Mouse (Mus musculus) gastrocnemius, adult 8-10 months (tissue): Measurements from ENCODE around the gene Ogdh. TPM values are rescaled to one million over a fixed set of nuclear protein-coding genes. Genes with fewer than 3 reads are reported as not detected.
"Not testable (repeated sequence)": the region's sequence is repeated elsewhere in the genome, so short reads cannot be mapped to it uniquely, and the experiment has no call there.

Source experiments
- DNase-seq, 2 experiments: peaks; one replicate each; pipeline ENCODE4 v3.0.0; 2022; ENCODE audit warnings: low spot score in 2 of 2
- total RNA-seq, 4 experiments: library from RNA; stranded (reverse); gene quantifications; 2 replicates each; pipeline ENCODE4 v1.2.4; 2022

The Ogdh gene
- total RNA-seq, 4 experiments from 2014 or later, result 653 to 755 (median 701) TPM

DNA sequence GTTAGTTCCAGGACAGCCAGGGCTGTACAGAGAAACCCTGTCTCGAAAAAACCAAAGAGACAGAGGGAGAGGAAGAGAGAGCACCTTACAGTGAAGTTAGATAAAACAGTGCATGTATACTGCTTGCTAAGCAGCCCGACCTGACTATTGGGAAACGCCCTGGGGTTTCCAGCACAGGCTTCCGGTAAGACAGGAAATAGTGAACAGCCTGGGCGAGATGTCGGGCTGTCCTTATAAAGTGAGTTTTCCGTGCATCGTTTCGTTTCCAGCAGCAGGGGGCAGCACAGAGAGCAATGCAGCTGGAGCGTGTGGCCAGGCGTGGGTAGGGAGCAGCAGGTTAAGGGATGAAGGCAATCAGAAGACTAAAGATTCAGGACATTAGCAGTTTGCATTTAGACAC lies 74.5 kb downstream of the Ogdh start:
- DNase-seq, result peak; percentile 39 to 58

DNA sequence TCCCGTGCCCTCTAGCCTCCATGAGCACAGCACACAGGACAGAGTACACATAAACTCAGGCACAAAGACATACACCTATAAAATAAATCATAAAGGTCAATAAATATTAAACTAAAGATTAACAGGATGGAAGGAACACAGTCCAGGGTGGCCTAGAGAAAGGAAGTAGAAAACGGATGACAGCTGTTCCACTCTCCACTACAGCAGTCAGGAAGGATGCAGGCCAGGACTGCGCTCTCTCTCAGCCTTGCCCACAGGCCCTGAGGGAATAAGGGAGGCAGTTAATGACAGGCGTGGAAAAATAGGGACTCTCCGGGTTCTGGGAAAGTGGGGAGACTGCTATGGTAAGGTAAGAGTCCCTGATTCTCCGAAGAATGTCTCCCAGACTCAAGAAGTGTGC lies 75.0 kb downstream of the Ogdh start:
- DNase-seq, result no peak

DNA sequence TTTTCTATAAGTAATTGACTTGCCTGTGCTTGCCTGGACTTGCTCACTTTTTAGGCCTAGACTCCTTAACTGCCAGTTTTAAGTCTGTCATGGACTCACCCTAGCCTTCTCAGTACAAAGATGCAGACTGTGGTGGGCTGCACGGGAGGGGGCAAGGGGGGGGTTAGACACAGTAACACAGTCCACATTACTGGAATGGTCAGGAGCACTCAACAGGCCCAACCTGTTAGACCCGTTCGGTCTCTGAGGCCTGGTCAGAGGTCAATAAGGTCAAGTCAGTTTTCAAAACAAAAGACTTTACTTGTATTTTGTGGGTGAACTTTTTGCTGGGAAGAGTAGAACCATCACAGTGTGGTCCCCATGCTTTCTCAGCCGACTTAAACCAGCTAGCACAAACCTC lies 75.7 kb downstream of the Ogdh start:
- no peak for DNase-seq

DNA sequence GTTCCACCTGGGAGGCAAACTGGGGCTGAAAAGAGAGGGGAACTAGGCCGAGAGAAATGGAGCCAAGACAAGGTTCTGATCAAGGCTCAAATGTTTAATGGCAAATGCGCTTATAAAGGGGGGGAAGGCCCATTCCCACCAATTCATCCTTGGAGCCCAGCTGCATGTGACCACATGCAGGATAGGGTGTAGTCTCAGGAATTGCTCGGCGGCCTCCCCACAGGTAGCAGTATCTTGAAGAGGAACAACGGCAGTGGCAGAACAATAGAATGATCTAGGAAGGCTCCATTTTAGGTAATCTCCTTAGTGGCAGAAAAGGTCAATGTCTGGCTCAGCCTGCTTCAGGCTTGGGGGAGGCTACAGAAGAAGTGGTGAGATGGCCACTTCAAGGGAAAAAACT lies 76.6 kb downstream of the Ogdh start:
- not testable (repeated sequence) for DNase-seq

DNA sequence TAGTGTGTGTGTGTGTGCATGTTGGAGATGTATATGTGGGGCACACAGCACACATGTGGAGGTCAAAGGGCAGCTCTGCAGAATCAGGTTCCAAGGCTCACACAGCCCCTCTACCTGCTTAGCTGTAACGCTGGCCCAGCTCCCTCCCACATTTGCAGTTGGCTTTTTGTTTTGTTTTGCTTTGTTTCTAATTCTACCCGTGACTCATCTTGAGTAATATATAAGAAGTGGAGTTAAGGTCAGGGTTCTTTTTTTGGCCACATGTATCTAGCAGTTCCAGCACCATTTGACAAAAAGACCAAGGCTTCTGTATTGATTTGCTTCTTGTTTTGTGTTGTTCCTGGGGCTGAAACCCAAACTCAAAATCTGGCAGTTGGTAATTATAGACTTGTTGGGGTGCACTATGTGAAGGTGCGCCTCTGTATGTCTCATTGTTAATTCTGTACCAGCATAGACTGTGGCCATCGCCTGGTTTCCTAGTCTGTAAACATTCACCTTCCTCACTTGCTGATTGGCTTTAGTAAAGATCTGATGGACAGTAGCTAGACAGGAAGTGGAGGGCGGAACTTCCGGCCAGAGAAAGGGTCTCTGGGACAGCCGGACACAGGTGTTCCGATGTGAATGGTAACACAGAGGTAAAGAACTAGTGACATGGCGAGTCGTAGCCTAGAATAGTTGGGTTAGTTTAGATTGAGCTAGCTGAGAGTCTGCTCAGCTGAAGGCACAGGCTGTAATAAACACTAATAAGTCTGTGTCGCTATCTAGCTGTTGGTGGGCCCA lies 80.1 kb downstream of the Ogdh start:
- DNase-seq, result no peak

DNA sequence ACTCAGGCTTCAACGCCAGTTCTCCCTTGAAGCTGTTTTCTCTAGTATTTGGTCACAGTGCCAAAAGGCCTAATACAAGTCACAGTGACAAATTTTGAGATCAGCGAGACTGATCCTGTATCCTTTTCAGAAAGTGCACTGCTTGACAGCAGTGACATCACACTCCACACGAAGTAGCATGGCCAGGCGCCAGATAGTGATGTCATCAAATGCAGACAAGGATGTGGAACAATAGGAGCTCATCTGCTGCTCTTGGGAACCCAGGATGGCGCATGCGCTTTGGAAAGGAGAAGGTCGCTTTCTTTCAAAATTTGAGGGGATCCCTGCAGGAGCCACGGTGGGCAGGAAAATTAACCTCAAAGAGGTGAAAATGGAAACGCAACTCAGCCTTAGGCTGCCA lies 81.4 kb downstream of the Ogdh start:
- DNase-seq, result no peak

DNA sequence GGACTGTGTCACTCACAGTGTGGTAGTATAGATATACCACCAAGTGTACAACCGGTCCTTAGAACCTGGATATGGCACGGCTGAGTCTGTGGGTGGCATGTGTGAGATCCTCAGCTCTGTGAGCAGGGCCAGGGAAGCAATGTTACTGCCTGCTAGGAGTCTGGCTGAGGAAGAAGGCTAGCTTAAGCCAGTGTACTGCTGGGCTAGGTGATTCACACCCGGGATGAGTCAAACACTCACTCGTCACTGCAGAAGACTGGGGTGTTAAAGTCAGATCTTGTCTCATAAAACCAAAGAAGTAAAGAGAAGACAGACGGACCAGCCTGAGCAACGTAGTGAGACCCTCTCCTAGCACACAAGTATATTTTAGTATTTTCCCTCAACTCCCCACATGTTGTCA lies 89.5 kb downstream of the Ogdh start:
- DNase-seq, result no peak

DNA sequence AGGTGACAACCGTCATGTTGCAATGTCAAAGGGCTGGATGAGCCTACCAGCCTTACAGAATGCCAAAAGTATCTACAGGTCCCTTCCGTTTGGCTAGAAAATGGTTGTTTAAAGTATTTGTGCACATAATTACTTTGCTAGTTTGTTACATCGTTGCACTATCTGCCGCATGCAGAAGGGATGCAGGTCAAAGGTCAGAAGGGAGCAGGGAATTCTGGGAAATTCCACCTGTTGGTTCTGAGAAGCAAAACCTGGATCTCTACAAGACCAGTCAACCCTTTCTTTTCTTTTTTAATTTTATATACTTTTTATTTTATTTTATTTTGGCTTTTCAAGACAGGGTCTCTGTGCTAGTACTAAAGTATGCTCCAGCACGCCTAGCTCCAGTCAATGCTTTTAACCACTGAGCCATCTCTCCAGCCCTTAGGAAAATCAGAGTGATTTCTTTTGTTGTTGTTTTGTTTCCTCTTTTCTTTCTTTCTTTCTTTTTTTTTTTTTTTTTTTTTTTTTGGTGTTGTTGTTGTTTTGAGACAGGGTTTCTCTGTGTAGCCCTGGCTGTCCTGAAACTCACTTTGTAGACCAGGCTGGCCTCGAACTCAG lies 96.8 kb downstream of the Ogdh start:
- no peak for DNase-seq

DNA sequence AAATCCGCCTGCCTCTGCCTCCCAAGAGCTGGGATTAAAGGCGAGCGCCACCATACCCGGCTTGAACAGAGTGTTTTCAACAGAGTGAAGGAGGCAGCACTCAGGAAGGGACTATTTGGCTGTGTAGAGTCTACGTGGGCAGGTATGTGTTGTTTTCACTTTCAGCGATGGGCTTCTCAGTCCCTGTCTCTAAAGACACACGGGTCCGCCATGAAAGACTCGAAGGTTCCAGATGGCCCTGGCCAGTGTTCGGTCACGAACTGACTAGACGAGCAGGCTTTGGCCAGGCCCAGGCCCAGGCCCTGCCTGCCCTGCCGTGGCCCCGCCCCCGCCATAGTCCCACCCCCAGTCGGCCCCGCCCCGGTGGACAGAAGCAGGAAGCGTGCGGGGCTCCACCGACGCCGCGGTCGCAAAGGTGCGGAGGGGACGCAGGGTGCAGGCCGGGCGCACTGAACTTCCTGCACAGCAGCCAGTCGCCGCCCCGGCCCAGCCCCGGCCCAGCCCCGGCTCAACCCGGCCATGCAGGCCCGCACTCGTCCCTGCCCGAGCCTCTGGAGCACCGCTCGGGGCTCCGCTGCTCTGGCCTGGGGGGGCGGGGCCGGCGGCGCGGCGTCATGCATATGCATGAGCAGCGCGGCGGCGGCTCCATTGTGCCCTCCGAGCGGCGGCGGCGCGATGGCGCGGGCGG lies 97.4 kb downstream of the Ogdh start, which contains the start of gene Zmiz2:
TSS of gene Zmiz2 (plus strand) at position 349 of the 688 bp plus-strand sequence.
- DNase-seq, result peak; percentile 93 to 94

DNA sequence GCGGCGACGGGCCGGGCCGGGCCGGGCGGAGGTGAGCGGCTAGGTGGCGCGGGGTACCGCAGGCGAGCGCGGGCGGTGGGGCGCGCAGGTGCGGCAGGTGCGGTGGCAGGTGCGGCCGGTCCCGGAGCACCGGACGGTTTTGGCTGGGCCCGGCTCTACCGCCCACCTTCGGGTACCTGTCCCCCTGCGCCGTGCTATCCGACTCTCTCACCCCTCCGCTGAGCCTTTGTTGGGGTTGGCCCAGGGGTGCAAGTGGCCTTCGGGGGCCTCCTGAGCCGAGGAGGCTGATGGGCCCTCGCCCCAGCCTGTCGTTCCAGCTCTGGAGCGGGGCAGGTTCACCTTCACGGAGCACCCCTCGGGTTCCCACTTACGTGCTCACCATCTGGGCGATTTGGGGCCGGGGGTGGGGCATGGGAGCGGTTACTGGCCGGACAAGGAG lies 98.1 kb downstream of the Ogdh start:
- no peak for DNase-seq

DNA sequence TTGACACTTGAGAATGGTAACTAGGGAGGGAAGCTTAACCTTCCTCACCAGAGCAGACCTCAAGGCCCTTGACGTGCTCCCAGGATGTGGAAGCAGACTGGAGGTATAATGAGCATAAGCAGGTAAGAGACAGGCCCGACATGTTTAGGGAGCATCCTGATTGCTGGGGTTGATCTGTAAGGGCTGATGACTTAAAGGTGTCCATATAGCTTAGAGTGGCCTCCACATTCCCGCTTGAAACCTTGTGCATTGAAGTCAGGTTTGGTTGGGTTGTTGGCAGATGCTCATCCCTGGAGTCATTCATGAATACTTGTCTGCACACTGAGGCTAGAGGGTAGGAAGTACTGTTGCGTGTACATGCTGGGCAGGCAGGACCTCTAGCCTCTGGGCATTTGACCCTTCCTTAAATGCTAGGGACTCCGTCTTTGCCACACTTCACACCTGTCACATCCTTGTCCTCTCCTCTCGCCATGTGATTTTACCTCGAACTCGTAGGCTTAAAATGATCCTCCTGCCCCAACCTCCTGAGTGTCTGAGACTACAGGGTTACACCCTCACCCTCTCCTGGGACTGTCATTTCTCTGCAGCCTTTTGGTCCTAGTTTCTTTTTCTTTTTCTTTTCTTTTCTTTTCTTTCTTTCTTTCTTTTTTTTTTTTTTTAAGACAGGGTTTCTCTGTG lies 99.1 kb downstream of the Ogdh start:
- no peak for DNase-seq

DNA sequence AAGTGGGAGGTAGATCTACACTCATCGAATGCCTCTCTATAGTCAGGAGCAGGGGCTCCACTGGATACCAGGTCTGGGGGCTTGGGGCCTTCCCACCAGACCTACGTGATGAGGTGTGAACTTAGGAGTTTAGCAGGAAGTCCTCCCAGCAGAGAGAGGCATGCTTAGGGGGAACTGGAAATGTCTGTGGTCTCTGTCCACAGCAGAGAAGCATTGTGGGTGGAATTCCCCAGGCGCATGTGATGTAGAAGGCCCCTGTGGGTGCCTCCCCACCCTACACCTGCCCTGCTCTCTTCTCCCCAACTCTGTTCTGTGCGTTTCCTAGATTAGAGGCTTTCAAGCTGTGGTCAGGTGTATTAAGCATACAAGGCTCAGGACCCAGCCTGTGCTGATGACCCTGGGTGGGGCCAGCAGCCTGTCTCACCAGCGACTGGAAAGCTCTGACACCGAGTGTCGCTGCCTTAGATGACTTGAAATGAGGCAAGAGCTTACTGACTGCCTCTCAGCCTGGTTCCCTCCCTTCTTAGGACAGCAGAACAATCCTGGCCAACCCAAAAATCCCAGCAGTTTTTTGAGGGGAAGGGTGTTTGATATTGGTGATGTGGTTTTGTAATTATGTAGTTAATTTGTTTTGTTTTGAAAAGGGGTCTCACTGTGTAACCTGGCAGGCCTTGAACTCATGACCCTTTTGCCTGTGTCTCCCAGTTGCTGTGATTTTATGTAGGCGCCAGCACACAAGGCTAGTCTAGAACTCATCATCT lies 100.3 kb downstream of the Ogdh start:
- no peak for DNase-seq

DNA sequence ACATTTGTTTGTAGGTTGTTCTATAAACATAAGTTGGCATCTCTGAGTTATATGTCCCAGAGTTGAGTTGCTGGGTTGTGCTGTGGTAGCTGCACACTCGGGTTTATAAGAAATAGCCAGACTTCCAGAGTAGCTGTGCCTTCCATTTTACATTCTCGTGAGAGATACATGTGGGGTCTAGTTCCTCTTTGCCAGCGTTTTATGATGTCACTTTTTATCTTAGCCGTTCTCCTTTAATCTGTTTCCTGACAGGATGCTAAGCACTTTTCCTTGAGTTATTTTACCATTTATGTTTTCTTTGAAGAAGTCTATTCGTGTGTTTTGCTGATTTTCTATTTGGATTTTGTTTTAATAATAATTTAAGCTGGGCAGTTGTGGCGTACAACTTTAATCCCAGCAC lies 101.4 kb downstream of the Ogdh start:
- DNase-seq, result no peak

DNA sequence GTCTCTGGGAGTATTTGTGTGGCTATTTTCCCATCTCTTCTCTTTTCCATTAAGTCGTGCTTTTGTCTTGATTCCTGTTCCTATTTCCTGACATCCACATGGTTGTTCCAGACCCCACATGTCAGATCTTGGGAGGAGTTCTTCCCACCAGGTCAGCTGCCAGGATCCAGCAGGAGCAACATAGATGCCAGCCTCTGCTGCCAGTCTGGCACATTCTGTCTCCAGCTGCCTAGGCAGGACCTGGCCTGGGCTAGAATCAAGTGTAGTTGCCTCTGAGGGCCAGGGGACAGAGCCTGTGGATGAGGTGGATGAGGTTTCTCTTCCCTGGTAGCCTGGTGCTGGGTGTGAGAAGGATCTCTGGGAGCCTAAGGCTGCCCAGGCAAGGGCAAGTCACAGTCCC lies 102.4 kb downstream of the Ogdh start:
- DNase-seq, result no peak

DNA sequence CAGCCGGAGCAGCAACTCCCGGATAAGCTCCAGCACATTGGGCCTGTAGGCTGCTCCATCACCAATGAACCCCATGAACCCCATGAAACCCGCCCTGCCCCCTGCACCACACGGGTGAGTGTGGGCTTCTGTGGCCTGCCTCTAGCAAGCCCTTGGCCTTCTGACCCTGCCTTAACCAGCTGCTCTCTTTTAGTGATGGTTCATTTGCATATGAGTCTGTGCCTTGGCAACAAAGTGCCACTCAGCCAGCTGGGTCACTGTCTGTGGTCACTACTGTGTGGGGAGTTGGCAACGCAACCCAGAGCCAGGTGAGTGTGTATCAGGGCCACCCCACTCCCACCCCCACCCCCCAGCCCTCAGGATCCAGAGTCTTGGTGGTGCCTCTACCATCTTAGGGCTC lies 104.1 kb downstream of the Ogdh start:
- DNase-seq, result no peak

DNA sequence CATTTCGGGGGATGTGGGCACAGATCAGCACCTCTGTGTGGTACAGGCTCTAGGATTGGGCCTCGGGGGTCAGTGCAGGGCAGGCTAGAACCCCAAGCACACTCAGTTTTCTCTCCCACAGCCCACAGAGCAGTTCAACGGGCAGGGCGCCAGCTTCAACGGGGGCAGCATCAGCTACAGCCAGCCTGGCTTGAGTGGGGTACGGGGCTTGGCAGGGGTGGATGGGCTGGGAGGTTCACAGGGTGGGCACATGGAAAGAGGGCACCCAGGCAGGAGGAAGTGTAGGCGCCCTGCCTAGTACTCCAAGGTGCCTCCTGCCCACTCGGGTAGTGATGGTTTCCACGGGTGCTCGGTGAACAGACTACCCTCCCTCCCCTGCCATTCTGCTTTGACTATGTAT lies 106.7 kb downstream of the Ogdh start:
- DNase-seq, result no peak

DNA sequence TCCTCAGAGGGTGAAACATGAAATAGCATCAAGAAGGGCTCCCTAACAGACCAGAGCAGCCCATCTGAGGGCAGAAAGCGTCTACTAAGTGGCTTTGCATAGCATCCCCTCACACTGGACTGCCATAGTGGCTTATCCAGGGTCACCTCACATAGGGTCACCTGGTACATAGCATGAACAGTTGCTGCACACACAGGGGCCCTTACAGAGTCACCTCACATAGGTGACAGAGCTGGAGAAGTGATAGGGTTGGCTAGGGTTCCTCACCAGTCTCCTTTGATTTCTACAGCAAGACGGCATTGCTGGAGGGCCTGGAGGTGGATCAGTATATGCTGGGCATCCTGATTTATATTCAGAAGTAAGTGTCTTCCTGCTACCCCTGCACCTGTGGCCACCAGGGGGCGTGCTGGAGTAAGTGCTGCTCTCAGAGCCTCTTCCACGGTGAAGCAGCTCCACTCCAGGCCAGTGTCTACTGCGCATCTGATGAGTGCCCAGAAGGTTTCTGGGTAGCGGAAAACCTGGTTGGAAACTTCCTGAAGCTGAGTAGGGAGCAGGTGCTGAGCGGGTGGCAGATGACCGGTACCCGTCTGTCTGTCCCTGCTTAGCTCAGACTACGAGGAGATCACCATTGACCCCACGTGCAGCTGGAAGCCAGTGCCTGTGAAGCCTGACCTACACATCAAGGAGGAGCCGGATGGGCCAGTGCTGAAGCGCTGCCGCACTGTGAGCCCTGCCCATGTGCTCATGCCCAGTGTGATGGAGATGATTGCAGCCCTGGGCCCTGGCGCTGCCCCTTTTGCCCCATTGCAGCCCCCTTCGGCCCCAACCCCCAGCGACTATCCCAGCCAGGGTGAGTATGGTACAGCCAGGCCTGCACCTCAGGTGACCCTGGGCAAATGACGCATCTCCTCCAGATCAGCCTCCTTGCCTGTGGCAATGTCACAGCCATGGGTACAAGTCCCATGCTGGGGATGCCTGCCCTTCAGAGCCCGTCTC lies 111.4 kb downstream of the Ogdh start:
- DNase-seq, result peak; percentile 67 to 72

DNA sequence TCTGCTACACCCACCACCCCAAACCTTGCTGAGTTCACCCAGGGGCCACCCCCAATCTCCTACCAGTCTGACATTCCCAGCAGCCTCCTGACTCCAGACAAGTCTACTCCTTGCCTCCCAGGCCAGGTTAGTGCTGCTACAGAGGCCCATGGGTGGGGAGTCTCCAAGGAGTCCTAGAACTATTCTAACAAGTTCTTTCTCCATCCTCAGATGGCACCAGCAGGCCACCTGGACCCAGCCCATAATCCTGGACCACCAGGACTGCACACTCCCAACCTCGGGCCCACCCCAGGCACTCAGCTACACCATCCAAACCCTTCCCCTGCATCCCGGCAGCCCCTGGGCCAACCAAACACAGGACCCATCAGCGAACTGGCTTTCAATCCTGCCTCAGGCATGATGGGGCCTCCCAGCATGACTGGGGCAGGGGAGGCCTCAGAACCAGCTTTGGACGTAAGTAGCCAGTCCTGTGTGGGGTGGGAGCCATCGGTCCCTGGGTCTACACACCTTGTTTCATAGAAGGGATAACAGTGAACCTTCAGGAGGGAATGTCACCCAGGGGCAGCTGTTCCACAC lies 112.5 kb downstream of the Ogdh start:
- DNase-seq, result no peak

DNA sequence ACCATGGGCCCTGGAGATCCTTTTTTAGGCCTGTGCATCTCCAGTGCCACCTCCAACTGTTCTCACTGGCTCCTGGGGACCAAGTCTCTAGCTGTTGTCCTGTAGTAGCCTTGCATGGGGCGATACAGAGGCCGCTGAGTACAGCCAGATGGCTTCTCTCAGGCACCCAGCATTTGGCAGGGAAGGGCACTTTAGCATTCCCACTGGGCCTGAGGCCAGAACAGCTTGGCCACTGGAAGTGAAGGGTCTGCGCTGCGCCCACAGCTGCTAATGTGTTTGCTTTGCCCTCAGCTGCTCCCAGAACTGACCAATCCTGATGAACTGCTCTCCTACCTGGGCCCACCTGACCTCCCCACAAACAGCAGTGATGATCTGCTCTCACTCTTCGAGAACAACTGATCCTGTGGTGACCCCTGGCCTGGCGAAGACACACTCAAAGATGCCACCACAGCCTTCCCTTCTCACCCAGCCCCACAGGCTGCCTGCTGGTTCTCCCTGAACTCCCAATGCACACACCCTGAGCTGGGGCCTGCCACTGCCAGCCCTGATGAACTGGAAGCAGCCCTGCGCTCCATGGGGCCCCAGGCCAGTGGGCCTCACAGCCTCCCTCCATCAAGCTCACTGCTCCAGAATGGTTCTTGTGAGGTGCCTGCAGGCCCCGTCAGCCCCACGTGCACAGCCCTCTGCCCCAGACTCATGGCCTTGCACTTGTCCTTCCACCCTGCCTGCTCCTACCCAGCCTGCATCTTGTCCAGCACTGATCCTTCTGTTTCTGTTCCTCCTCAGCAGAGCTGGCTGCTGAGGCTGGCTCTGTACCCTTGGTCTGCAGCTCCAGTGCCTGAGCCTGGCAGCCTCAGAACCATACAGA lies 113.5 kb downstream of the Ogdh start:
- no peak for DNase-seq
